Mouse (Mus musculus) cerebellum, adult 2 months (tissue): ENCODE results near the gene Dars2. TPM values are rescaled to one million over a fixed set of nuclear protein-coding genes. Genes with fewer than 3 reads are reported as not detected.

ENCODE experiments used
- DNase-seq, 2 experiments: peaks; one replicate each; pipeline ENCODE4 v3.0.0; 2021
- H3K27ac ChIP-seq: fragments of 200-500 bp; 2 replicates; pipeline ENCODE4 v1.5.1; 2012; ENCODE audit warnings: low read length, control low read depth, inconsistent platforms; ENCODE audit not compliant: insufficient read depth
- H3K27me3 ChIP-seq: fragments of 200-500 bp; 2 replicates; pipeline ENCODE4 v1.6.1; 2012; ENCODE audit warnings: inconsistent platforms, mild to moderate bottlenecking, low read length, moderate library complexity; ENCODE audit not compliant: control insufficient read depth, insufficient read depth
- H3K4me1 ChIP-seq: fragments of 200-500 bp; 2 replicates; pipeline ENCODE4 v1.6.1; 2011; ENCODE audit warnings: low read length; ENCODE audit not compliant: control insufficient read depth, insufficient read depth
- H3K4me3 ChIP-seq: fragments of 200-500 bp; replicated peaks from 2 replicates; pipeline ENCODE3; 2011; ENCODE audit warnings: mild to moderate bottlenecking, low read depth, low read length, control low read depth; ENCODE audit not compliant: insufficient read depth
- CTCF ChIP-seq: fragments of 200-500 bp; IDR thresholded peaks from 2 replicates; pipeline ENCODE4 v1.5.1; 2011; ENCODE audit warnings: low read depth, mild to moderate bottlenecking, control low read depth, low read length, moderate library complexity, borderline replicate concordance; ENCODE audit not compliant: insufficient read depth
- POLR2A ChIP-seq: fragments of 200-500 bp; IDR thresholded peaks from 2 replicates; pipeline ENCODE4 v1.6.1; 2011; ENCODE audit warnings: low read length, control low read depth, borderline replicate concordance; ENCODE audit not compliant: insufficient read depth
- WGBS: fragments of 180-500 bp; shearing (Covaris S2); methylation state at CpG from one replicate; pipeline ENCODE4 v1.1.7; 2018; 5-methylcytosine and 5-hydroxymethylcytosine counted together
- polyA plus RNA-seq: library from polyadenylated mRNA; depleted of rRNA; stranded (reverse); fragments of >200 nt; gene quantifications from 2 replicates; pipeline ENCODE4 v1.2.3, GENCODE M21; 2012; rRNA removed

Dars2 gene
- polyA plus RNA-seq, 1 experiment: 21.2 TPM

DNA sequence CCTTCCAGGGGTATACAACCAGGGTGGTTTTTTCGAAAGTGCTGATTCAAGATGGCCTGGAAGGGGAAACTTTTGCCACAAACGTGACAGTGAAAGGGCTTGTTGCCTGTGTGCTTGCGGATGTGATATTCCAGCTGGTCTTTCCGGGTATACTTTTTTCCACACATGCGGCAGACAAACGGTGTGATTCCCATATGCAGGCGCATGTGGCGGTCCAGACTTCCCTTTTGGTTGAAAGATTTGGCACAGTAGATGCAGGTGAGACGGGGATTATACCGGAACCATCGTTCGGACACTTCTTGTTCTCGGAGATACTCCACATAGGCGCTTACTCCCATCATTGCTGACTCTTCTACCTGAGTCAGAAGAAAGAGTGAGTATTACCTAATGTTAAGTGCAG, 50.4 kb downstream of the Dars2 start:
- no peaks in the 10 kb centered on the region for H3K4me1 ChIP-seq
- no peak overlapping the region for H3K4me3 ChIP-seq
- WGBS: 93% methylated on average over 14 of the region's 14 CpGs
- DNase-seq: no peak
- H3K27me3 ChIP-seq: no peaks in the 10 kb centered on the region
- TF ChIP-seq POLR2A: no peak
- TF ChIP-seq CTCF: no peak
- H3K27ac ChIP-seq: no peak overlapping the region

DNA sequence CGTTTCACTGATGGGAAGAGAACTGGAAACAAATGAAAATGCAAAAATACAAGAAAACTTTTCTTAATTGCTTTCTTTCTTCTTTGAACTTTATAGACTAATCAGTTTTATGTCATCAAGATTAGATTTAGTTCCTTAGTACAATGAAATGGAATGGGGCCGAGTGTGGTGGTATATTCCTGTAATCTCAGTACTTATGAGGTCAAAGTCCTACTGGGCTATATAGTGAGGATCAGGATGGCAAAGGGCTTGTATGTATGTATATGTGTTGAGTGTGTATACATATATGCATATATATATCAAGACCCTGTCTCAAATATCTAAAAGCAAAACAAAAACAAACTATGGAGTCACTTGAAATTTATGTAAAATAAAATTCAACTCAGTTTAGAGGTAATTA, 54.1 kb downstream of the Dars2 start:
- TF ChIP-seq CTCF: no peak
- TF ChIP-seq POLR2A: no peak
- Histone ChIP-seq H3K4me1 (no peaks in the 10 kb centered on the region), H3K27ac (no peak overlapping the region), H3K27me3 (no peaks in the 10 kb centered on the region), H3K4me3 (no peak overlapping the region)
- 91% methylated on average over 2 of the region's 2 CpGs for WGBS
- DNase-seq: no peak

DNA sequence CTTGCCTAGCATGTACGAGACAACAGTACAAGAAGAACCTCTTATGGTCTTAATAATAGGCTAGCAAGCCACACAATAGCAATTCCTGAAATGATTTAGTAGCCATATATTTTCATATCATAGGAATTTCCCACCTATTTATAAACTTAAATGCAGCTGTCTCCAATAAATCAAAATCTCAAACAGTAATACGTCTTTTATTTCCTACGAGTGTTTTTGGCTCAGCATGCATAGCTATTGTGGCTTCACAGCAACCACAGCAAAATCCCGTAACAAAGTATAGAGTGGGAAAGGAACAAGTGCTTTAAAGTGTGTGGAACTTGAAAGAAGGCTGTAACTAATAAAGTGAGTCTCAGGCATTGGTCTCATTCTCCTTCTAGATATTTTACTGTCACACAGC, 60.0 kb downstream of the Dars2 start:
- no peak overlapping the region for H3K27ac ChIP-seq
- H3K27me3 ChIP-seq: no peaks in the 10 kb centered on the region
- H3K4me1 ChIP-seq: no peaks in the 10 kb centered on the region
- DNase-seq: no peak
- WGBS: 94% methylated on average over 4 of the region's 4 CpGs
- H3K4me3 ChIP-seq: no peak overlapping the region
- no peak for TF ChIP-seq CTCF

DNA sequence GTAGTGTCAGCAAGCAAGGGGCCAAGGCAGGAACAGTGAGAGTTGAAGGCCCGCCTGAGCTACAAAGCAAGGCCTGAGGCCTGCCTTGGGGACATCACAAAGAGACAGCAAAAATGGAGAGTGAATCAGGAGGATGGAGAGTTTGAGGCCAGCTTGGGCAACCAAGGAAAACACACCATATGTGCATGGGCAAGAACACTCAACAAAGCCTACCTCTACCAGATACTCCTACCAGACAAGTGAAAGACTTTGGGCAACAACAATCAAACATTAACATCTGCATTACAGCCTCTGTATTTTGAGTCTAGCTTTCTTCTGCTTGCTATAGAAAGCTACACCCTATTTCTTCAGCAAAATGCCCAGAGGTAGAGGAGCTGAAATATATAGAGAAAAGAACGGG, 62.4 kb downstream of the Dars2 start:
- TF ChIP-seq POLR2A (no peak), CTCF (no peak)
- WGBS: 99% methylated on average over 2 of the region's 2 CpGs
- DNase-seq: no peak
- Histone ChIP-seq H3K27ac (no peak overlapping the region), H3K27me3 (no peaks in the 10 kb centered on the region), H3K4me3 (no peak overlapping the region), H3K4me1 (peaks cover 7% of the 10 kb centered on the region; the same call in 1 of the 2 replicates)

DNA sequence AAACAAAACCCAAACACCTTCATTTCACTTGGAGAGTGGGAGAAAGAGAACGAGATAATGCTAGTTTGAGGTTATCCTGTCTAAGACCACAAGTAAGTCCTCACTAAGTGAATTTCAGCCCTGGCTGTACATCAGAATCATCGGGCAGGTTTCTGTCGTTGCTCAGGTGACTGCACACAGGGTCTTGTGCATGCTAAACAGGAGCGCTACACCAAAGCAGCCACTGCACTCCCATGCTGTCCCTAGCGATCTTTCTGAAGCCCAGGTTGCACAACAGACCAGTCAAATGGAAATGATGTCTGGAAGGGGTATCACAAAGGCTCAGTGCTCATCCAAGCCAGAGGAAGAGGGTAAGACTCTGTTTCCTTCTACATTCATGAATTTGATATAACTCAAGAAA, 64.0 kb downstream of the Dars2 start:
- no peak overlapping the region for H3K27ac ChIP-seq
- no peak for TF ChIP-seq CTCF
- TF ChIP-seq POLR2A: no peak
- no peak overlapping the region for H3K4me3 ChIP-seq
- peaks cover 7% of the 10 kb centered on the region; the same call in 1 of the 2 replicates for H3K4me1 ChIP-seq
- H3K27me3 ChIP-seq: no peaks in the 10 kb centered on the region
- no peak for DNase-seq
- 76% methylated on average over 5 of the region's 5 CpGs for WGBS

DNA sequence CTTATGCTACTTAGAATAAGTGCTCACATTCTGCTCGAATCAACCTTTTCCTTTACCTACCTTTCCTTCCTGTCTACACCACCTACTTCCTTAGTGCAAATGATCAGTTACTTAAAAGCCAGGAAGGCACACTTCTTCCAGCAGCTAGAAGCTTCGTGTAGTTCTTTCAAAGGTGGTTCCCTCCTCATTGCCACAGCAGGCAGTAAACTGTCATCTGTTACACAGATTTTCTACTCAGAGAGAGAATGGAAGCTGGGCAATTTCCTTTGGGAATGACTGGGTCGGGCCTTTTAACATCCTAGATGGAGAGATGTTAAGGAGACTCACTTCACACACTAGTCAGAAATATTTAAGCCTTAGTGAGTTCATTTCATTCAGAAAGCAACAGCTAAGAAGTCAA, 64.9 kb downstream of the Dars2 start:
- no peak overlapping the region for H3K4me3 ChIP-seq
- DNase-seq: no peak
- H3K27me3 ChIP-seq: no peaks in the 10 kb centered on the region
- H3K4me1 ChIP-seq: peaks cover 7% of the 10 kb centered on the region; the same call in 1 of the 2 replicates
- H3K27ac ChIP-seq: no peak overlapping the region
- 50% methylated on average over 3 of the region's 3 CpGs for WGBS
- TF ChIP-seq CTCF (no peak), POLR2A (no peak)

DNA sequence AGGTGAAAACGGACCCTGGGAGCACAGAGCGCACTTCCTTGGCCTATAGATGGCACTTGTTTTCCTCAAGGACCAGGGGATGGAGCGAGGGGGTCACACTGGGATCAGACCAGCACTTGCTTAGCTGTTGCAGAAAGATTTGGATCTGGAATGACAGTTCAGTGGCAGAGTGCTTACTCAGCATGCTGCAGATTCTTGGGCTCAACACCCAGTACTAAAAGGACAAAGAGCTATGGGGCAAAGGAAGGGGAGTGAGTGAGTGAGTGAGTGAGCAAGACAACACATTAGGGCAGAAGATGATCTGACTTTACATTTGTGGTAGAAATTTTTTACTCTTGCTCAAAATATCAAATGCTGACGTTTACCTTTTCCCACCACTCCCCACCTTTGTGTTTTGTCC, 65.5 kb downstream of the Dars2 start:
- no peak overlapping the region for H3K4me3 ChIP-seq
- peaks cover 7% of the 10 kb centered on the region; the same call in 1 of the 2 replicates for H3K4me1 ChIP-seq
- H3K27me3 ChIP-seq: no peaks in the 10 kb centered on the region
- TF ChIP-seq POLR2A: no peak
- no peak for TF ChIP-seq CTCF
- 81% methylated on average over 4 of the region's 4 CpGs for WGBS
- DNase-seq: no peak
- no peak overlapping the region for H3K27ac ChIP-seq

DNA sequence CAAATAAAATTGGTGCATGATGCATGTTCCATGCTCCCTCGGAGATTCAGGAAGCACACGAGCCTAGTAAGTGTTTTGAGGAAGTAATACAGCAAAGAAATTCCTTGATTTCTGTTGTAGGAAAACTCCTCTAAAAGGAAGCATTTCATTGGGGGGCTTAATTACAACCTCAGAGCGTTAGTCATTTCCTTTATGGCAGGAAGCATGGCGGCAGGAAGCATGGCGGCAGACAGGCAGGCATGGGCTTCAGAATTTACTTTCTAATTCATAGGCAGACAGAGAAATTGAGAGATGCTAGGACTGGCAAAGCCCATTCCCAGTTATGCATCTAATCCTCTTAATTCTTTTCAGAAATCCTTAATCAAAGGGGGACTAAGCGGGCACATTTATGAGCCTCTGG, 76.6 kb downstream of the Dars2 start:
- Histone ChIP-seq H3K27ac (no peak overlapping the region), H3K4me3 (no peak overlapping the region), H3K27me3 (no peaks in the 10 kb centered on the region), H3K4me1 (no peaks in the 10 kb centered on the region; the same call in 1 of the 2 replicates)
- WGBS: 92% methylated on average over 6 of the region's 6 CpGs
- TF ChIP-seq CTCF (no peak), POLR2A (no peak)
- no peak for DNase-seq

Other genes with a start within 250 kb of the Dars2 start
- gene Rc3h1, start 164.2 kb downstream of the Dars2 start, polyA plus RNA-seq: 12.0 TPM in 2 replicates
- gene Serpinc1, start 92.1 kb downstream of the Dars2 start, polyA plus RNA-seq: 0.18 and 0.30 TPM in 2 replicates
- gene Zbtb37, start 35.8 kb downstream of the Dars2 start, polyA plus RNA-seq: 5.0 and 5.5 TPM in 2 replicates
- 1.6 and 1.9 TPM in 2 replicates for gene Cenpl, start 55 bp upstream of the Dars2 start, polyA plus RNA-seq
- 19.5 and 20.3 TPM in 2 replicates for gene Klhl20, start 60.9 kb upstream of the Dars2 start, polyA plus RNA-seq
- 10.9 and 14.3 TPM in 2 replicates for gene Ankrd45, start 72.0 kb upstream of the Dars2 start, polyA plus RNA-seq
- gene Tex50, start 88.7 kb upstream of the Dars2 start, polyA plus RNA-seq: not detected in 2 replicates
- gene Prdx6, start 180.6 kb upstream of the Dars2 start, polyA plus RNA-seq: 301 and 339 TPM in 2 replicates